Mouse (Mus musculus) liver, embryonic 14.5 days (tissue): Measurements from ENCODE around the gene Utrn.

ENCODE experiments used
- CTCF ChIP-seq: IDR thresholded peaks from 2 replicates; pipeline ENCODE4 v1.5.1; 2016; ENCODE audit warnings: antibody characterized with exemption, low read depth, control low read depth
- EP300 ChIP-seq: IDR thresholded peaks from 2 replicates; pipeline ENCODE4 v1.6.1; 2016; ENCODE audit warnings: antibody characterized with exemption, low read depth

DNA sequence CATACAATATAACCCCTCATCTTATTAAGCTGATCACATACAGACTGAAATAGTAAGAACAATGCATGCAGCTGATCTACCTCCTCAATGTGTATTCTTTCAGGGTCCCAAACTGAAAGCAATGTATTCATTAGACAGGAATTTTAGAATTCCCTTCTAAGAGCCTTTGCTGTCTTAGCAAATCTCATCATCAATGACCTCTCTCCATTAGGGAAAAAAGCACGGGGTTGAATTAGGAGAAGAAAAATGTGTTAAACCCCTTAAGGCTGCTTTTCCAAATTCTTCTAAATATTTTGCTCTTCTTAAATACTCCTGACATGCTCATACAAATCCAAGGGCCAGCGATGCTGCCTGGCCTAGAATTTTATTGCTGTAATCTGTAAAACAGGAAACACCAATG lies 97.7 kb downstream of the Utrn start:
- no peak for TF ChIP-seq EP300
- TF ChIP-seq CTCF, result no peak
